Mouse (Mus musculus) ZHBTc4 (cell line): Measurements from ENCODE around the gene Ctnnd2.
A peak's percentile ranks its signal among the peaks of the same experiment; 100 is the strongest.

Source experiments
- DNase-seq: peaks from one replicate; pipeline ENCODE4 v3.0.0-alpha.2; 2011; ENCODE audit warnings: low read depth, low spot score

Gene Ctnnd2

DNA sequence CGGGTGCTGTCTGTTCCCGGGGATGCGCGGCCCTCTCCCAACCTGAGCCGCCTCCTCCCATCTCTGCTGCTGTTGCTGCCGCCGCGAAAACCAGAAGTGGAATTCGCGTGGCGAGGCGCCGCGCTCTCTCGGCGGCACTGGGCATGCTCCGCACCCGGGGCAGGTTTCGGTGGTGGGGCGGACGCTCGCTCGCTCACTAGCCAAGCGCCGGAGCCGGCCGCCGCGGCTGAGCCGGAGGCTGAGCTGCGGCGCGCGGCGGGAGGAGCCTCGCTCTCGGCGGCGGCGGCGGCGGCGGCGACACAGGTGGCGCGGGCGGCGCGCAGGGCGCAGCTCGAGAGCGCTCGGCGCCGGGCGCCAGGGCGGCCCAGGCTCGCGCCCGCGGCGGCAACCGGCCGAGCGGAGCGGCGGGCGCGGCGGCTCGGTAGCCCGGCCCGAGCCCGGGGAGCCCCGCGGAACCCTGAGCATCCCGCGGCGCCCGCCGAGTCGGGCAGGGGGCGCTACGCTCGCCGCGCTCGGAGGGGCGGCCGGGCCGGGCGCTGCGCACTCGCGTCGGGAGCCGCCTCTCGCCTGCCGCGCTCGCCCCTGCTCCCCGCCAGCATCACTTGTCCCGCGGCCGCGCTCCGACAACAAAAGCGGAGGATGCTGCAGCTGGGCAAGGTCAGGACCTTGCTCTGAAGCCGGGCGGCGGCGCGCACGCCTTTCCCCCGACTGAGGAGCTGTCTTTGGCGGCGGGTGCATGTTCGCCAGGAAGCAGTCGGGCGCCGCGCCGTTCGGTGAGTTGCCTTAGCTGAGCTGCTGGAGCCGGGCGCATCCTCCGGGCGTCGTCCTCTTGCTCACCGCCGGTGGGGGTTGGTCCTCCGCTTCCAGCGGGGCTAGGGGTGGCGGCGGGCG, at the start of gene Ctnnd2:
Gene Ctnnd2, plus strand, starts transcription at position 203 of the 891 bp plus-strand sequence.
- DNase-seq = peak; percentile 93

DNA sequence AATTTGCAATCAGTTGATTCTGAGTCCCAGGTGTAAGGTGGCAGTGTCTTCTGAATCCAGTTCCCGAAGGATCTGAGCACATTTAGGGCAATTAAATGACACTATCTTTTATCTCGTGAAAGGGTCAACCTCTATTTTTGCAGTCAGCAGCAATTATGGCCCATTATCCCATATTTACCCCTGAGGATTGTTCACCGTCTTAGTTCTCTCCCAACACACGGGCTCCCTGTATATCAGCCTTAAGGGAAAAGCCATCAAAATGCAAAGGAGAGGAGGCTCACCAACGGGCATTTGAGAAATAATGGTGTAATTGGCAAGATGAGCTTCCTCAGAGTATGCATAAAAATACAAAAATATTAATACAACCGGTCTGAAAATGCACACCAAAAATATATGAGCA, 41.7 kb upstream of the Ctnnd2 start:
- DNase-seq = no peak

DNA sequence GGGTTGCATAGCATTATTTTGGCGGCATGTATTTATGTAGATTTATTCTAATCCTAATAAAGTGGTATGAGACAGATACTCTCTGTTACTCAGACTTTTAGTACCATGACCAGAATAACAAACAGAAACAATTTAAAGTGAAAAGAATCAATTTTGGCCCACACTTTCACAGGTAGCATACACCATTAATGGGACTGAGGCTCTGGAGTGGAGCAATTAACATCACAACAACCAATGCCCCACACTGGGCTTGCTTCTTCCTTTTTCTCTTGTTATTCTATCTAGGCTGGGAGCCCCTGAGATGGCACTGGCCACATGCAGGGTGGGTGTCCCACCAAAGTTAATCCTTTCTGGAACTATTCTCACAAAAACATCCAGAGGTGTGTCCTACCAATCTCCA, 32.8 kb upstream of the Ctnnd2 start:
- DNase-seq = peak; percentile 23

DNA sequence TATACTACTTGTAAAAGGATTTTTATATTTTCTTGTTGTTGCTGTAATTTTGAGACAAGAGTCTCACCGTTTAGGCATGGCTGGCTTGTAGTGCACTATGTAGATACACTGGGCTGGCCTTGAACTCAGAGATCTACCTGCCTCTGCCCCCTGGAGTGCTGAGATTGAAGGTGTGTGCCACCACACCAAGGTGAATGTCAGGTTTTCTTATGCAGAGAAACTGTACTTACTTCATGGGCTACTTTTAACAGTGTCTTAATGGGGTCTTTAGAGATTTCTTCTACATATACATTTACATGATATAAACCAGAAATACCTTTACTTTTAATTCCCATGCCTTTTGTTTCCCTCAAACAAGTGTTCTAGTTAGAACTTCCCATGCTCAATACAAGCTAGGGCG, 27.0 kb upstream of the Ctnnd2 start:
- peak; percentile 36 for DNase-seq

DNA sequence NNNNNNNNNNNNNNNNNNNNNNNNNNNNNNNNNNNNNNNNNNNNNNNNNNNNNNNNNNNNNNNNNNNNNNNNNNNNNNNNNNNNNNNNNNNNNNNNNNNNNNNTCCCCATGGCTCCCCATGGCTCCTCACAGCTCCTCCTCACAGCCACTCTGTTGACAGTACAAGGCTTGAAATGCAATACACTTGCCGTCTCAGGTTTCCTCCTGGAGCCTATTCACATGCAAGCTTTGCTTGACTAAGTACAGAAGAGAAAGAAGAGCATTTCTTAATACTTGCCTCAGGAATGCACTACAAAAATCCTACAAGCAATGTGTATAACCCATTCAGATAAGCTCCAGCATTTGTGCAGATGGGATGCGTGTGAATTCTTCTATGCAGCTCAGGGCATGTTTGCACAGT, 20.2 kb upstream of the Ctnnd2 start:
- DNase-seq = peak; percentile 11

DNA sequence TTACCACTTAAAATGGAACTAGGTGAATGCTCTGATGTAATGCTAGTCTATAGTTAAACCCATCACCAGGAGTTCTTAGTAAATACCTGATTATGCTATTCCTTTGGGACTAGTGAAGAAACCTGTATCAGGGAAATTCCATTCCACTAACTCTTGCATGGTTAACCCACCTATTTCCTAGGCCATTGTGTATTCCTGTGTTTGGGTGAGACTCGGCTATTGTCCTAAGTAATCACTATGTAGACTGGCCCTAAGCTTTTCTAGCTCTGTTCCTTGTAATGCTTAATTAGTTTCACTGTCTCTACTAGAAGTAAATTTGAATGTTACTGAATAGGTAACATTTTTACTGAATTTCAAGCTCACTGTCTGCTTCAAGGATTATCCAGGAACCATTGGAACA, 14.4 kb upstream of the Ctnnd2 start:
- DNase-seq = peak; percentile 65

DNA sequence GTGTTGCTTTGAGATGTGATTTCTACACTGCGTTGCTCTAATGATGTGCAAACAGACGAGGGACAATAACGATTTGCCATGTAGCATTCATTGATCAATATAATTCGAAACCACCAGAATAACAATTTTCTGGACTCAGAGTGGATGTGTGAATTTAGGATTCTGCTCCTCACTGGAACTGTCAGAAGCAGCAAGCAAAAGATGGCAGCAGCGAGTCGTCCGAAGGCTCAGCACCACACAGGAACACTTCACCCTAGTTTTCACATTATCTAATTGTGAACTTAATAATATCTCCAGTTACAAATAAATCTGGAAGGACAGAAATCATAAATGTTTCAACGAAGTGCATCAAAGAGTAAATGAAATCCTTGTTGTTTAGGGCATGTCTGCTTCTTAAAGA, 2.4 kb upstream of the Ctnnd2 start:
- DNase-seq = no peak

DNA sequence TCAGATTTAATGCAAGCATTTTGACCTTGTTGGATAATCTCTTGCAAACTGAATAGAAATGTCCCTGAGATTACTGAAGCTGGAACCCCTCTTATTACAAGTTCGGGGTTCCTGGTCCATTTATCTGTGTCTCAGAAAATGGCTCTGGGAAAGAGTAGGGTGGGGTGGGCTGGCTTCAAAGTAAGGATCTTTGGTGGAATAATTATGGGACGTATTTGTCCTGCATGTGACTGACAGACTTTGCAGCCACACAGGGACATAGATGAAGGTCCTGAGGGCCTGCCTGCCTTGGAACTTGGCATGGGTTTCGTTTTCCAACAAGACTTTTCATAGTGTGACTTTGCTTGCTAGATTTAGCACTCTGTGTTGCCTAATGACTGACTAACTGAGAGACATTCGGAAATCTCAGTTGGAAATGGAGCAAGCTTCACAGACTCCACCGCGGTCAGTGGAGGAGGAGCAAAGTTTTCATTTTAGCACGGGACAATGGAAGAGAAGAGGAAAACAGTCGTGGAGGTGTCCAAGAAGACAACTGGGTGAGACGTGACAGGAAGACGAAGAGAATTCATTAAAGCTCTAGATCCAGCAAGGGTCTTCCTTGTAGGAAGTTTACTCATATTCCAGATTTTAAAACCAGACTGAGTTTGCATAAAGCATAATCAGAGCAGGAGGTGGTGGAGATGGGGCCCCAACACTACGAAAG, 749 bp upstream of the Ctnnd2 start:
- DNase-seq = no peak

DNA sequence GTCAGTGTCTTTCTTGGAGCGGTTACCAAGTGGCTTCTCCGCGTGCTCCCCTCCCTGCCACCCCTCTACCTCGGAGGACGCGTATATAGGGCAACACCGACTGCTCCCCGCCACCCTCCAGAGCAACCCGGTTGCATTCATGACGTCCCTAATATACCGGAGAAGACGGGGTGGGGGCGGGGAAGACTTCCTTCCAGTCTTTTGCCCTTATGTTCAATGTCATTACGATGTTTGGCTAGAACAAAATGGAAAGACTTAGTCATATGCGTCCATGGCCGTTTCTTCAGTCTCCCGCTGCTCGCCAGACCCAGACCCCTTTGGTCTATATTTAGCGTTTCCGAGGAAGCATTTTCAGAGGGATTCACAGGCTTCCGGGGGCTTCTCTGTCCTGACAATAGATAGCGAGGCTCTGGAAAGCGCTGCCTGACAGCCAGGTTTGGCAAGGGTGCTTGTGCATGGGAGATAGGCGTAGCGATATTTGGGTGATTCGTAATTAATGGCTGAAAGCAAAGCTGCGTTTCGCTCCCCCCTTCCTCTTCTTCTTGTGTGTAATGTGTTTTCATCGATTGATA, 1.1 kb downstream of the Ctnnd2 start:
- no peak for DNase-seq

DNA sequence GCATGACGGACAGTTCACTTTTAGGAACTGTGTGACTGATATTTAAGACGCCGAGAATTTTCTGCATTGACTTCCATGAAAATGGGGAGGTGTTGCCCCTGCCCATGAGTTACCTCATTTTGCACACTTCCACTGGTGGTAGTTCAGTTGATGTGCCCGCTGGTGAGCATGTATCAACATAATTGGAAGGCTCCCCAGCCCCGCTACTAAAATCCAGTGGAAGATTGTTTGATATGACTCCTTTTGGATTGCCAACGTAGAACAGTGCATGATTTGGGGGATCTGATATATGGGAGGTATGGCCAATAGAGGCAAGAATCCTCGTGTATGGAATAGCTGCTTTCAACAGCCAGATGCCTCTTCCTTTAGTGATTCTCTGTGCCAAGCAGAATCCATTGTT, 1.9 kb downstream of the Ctnnd2 start:
- no peak for DNase-seq

DNA sequence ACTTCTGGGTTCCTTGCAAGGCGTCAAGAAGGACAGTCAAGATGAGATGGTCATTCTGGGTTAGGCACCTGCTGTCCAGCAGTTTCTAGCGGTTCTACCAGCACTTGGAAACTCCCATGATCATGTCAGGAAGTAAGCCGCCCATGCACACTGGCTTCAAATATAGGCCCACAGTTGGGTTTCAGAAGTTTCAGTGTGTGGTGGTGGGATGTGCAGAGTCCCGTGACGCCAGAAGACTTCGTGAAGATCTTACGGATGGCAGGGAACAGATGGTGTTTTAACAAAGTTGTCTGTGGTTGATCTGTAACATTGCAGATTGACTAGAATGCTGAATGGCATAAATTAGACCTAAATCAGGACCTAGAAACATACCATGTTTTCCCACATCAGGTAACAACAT, 11.6 kb downstream of the Ctnnd2 start:
- DNase-seq = no peak

DNA sequence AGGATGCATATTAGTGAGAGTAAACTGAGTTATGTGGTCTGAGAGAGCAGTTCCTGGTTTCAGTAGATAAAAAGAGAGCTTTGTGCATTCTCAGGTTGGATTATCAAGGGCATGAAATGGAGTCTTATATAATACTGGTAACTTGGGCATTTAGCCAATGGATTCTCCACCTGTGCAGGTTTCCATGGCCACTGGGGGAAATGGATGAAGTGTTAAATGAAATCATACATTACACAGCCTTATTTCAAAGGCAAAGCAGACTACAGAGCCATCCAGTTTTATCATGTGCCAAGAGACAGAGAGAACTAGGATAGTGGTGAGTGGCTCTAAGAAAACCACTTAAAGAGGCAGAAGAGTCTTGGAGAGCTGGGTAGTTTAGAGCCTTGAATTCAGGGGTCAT, 18.5 kb downstream of the Ctnnd2 start:
- no peak for DNase-seq

DNA sequence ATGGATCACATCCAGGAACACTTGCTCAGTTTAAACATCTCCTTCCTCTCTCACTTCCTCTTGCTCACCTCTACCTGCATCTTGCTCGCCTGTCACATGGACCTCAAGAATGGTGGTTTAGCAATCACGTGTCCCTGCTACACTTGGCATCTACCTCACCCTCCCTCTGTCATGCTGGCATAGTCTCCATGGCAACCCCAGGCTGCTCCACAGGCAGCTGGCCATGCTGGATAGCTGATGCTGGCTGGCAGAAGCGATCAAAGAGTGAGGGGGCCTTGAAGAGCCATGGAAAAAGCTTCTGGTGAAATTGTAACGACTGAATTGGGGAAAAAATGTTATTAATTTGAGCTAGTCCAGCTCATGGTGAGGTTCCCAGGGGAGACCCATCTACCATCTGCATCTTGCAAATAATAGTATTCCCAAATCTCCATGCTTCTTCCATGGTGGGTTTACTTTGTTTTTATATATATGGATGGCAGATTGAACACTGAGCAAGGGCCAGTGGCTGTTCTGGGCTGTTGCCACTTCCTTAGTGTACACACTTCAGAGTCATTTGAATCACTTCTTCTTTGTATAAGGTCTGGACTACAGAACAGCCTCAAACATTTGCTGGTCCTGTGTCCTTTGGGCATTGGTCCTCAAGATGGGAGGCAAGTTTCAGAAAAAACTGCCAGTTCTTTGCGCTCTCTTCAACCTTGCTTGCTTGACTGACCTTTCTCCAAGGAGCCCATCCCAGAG, 19.7 kb downstream of the Ctnnd2 start:
- DNase-seq = no peak

DNA sequence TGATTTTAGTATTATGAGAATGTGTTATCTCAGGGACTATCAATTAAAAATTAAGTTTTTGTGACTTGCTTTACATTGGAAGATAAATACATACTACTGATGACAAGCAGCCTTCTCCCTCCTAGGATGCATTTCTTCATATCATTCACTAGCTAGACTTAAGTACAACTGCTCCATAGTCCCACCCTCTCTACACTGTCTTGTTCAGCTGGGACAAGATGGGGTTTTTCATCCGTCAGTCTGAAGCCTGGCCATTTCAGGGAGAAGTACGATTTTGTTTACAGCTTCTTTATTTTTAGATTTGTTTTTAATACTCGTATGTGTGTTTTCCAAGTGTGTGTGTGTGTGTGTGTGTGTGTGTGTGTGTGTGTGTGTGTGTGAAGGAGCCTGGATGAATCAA, 26.0 kb downstream of the Ctnnd2 start:
- DNase-seq = no peak

DNA sequence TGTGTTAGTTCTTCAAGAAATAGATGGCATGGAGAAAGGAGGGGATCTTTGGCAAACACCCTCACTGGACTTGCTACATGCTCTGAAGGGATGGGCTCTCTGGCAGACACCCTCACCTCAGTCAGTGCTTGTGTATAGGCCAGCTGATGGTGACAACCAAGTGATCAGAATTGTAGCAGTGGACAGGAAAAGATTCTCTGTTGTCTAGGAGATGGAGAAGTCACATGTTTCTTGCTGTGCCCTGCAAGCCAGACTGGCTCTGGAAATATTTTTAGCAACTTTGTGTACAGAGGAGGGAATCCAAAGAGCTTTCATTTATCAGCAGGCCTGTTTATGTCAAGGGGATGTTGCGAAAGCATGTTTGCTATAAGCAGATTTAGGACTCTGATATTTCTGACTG, 27.4 kb downstream of the Ctnnd2 start:
- no peak for DNase-seq

DNA sequence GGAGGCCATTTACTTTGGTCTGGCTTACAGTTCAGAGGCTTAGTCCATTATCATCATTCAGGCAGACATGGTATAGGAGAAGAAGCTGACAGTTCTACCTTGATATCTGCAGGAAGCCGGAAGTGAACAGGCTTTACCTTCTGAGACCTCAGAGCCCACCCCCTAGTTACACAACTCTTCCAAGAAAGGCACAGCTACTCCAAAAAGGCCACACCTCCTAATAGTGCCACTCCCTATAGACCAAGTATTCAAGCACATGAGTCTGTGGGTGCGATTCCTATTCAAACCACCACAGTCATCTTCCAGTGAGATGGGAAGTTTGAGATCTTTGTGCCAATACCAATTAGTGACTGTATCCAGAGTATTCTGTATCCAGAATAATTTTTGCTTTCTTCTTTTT, 28.8 kb downstream of the Ctnnd2 start:
- peak; percentile 36 for DNase-seq

DNA sequence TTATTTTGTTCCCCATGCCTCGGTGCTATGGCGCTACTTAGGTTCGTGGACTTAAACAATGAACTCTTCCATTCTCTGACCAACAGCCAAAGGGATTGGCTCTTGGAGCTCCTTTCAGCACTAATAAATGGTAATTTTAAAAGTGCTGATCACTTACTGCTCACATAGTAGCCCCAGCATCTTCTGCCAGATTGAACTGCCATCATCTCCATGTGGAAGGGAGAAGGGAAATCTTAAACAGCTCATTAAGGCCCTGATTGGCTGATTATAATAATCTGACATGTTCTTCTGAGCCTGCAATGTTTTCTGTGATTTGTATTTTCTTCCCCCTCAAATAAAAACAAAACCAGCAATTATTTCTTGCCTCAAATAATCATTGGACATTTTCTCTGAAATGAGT, 29.2 kb downstream of the Ctnnd2 start:
- no peak for DNase-seq

DNA sequence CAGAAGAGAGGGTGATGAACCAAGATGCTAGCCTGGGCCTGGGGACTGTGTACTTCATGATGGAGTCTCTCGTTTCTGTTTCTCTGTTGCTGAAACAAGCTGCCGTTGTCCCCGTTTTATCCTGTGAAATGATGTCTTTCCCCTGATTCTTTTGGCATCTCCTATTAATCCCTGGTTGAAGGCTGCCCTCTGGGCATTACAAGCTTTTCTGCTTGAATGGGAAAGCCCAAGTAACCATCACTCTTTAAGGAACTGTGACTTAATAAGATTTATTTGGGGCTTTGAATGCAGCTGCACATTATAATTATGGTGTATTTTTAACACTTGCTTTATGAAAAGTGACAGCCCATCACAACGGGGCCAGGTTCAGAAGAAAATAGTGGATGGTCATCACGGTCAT, 40.4 kb downstream of the Ctnnd2 start:
- no peak for DNase-seq

DNA sequence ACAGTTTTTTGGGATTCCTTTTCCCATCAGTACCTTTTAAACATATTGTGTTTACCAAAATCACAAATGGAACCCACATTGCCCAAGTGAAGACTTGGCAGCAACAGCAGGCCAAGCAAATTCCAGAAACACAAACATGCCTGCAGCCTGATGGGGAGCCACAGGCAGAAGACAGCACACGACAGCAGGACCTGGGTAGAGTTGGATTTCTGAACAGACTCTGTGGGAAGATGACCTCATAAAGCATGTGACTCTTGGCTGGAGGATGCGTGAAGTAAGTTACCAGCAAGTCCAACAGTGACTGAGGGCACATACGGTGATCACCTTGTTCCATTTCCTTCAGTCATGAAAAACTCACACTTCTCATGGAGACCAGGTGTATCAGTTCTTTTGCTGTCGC, 43.5 kb downstream of the Ctnnd2 start:
- DNase-seq = no peak

DNA sequence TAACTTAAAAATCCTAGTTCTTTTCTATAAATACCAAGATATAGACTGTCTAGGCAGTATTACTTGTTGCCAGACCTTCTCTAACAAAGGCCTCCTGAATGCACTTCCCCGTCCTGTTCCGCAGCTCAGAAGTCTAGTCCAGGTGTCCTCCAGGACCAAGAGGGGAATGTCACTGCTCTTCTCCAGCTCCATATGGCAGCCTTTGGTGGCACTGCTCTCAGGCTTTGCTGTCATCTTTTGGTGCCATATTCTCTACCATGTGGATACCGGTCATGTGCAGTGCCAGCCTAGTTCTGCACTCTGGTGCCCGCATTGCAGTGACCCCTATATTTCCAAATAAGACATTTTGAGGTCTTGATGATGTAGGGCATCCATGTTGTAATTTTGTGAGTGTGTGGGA, 56.7 kb downstream of the Ctnnd2 start:
- no peak for DNase-seq

DNA sequence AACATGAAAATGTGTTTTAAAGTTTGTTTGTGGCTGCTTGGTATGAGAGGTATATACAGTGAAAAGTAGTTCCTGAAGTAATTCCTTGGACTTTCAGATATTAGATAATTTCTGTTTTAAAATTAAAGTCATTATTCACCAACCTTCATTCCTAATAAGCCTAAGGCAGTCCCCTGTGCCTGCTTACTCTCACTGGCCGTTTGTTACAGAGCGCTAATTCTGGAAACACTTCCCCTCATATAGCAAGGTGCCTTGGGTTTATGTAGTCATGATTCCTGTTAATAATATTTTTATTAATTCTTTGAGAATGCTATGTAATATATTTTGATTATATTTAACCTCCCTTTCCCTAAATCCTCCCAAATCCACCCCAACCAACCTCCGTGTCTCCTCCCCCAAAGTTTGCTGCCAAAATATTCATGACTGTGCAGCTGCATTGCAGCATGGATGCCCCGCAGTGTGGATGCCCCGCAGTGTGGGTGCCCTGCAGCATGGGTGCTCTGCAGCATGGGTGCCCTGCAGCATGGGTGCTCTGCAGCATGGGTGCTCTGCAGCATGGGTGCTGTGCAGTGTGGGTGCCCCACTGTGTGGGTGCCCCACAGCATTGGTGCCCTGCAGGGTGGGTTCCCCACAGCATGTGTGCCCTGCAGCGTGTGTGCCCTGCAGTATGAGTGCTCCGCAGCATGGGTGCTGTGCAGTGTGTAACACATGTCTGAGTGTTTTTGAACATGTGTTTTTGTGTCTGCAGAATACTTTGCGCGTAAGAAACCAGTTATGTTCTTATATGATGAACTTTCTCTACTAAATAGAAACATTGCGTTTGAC, 63.0 kb downstream of the Ctnnd2 start:
- DNase-seq = no peak
